Mouse (Mus musculus) liver, postnatal 0 days (tissue): ENCODE measurements around the gene Myl9.

ENCODE experiments used
- CTCF ChIP-seq: sonication (generic); IDR thresholded peaks from 2 replicates; pipeline ENCODE4 v1.5.1; 2016; ENCODE audit warnings: antibody characterized with exemption, low read depth
- EP300 ChIP-seq: IDR thresholded peaks from 2 replicates; pipeline ENCODE4 v1.6.1; 2016; ENCODE audit warnings: antibody characterized with exemption, low read depth, mild to moderate bottlenecking

GRCm38 (mm10) chr2:156782481-156783348 is 7.5 kb downstream of the Myl9 start:
- TF ChIP-seq CTCF (no peak), EP300 (no peak)
